In genomic region chr12:17557967-17558345, GRCm38 (mm10) we compare ENCODE assay signal across 12 mouse cellular contexts. TPM values are rescaled to one million over a fixed set of nuclear protein-coding genes. Genes with fewer than 3 reads are reported as not detected.
DNase-seq lines count a peak whose midpoint lies in the region; ATAC-seq lines count a peak whose summit lies in the region.
"Had no signal": no experiment of that assay in that cellular context is flagged by ENCODE, and none has a peak within 500 bp of the region (broad histone marks: within the 10 kb centered on the region; RNA-seq: fewer than 3 reads in every experiment).

No protein-coding gene starts in this region.

- peaks cover 23% of the 10 kb centered on the region for H3K4me1 ChIP-seq in hindbrain, embryonic 10.5 days (replicated peaks)
- peaks cover 26% of the 10 kb centered on the region for H3K4me1 ChIP-seq in neural tube, embryonic 13.5 days (replicated peaks)

- no peaks in the 10 kb centered on the region for H3K36me3 ChIP-seq in hindbrain, embryonic 10.5 days
- H3K36me3 ChIP-seq in neural tube, embryonic 13.5 days = no peaks in the 10 kb centered on the region
- H3K36me3 ChIP-seq: limb, embryonic 12.5 days had no signal

- H3K4me2 ChIP-seq in neural tube, embryonic 13.5 days = peak overlapping the region; percentile 44; the same call in 1 of the 2 replicates

- peak overlapping the region; percentile 87 for H3K27ac ChIP-seq in hindbrain, embryonic 10.5 days
- peak overlapping the region; percentile 75 for H3K27ac ChIP-seq in neural tube, embryonic 13.5 days (replicated peaks)
- H3K27ac ChIP-seq: limb, embryonic 12.5 days had no signal

- WGBS in hindbrain, embryonic 10.5 days = 58% methylated on average over 2 of the region's 2 CpGs
- WGBS in neural tube, embryonic 13.5 days = 10% methylated on average over 2 of the region's 2 CpGs

- no peaks in the 10 kb centered on the region for H3K9me3 ChIP-seq in hindbrain, embryonic 10.5 days
- no peaks in the 10 kb centered on the region for H3K9me3 ChIP-seq in neural tube, embryonic 13.5 days
- H3K9me3 ChIP-seq: limb, embryonic 12.5 days; megakaryocyte, embryonic 14.5 days had no signal

- H3K4me3 ChIP-seq in hindbrain, embryonic 10.5 days = no peak overlapping the region
- no peak overlapping the region for H3K4me3 ChIP-seq in neural tube, embryonic 13.5 days
- H3K4me3 ChIP-seq: limb, embryonic 12.5 days; megakaryocyte, embryonic 14.5 days had no signal

- ATAC-seq in neural tube, embryonic 13.5 days (ENCODE audit: low read depth) = peak; percentile 49
- no peak for ATAC-seq in megakaryocyte, adult 5-6 weeks (ENCODE audit: poor library complexity, severe bottlenecking)

- peak; percentile 54 to 59 for DNase-seq in right cerebral cortex, postnatal 10 days (ENCODE audit: low spot score in 2 of 2)
- no peak for DNase-seq in right cerebral cortex, adult 18-20 months
- DNase-seq in cerebellum, postnatal 10 days = peak; percentile 93 to 96
- peak; percentile 34 for DNase-seq in hindbrain, embryonic 10.5 days (ENCODE audit: low spot score)
- DNase-seq in c-Kit-positive CD71-positive TER-119-positive erythroid progenitor cells, embryonic 14.5 days (ENCODE audit: low spot score) = no peak
- no peak for DNase-seq in thymus, adult 18-20 months
- DNase-seq: adrenal gland, postnatal 25 days; kidney, postnatal 10 days had no signal

- no peaks in the 10 kb centered on the region for H3K27me3 ChIP-seq in hindbrain, embryonic 10.5 days (ENCODE audit: insufficient read depth, poor library complexity, severe bottlenecking)
- no peaks in the 10 kb centered on the region for H3K27me3 ChIP-seq in neural tube, embryonic 13.5 days
- H3K27me3 ChIP-seq: limb, embryonic 12.5 days had no signal

- peak overlapping the region; percentile 47; the same call in 1 of the 2 replicates for H3K9ac ChIP-seq in neural tube, embryonic 13.5 days
- H3K9ac ChIP-seq: limb, embryonic 12.5 days had no signal

RNA-seq across cellular contexts. Expression of gene Odc1, which starts 13.4 kb away (rescaled TPM):
- polyA plus RNA-seq in hindbrain, embryonic 10.5 days (2016; fragmentation: Nextera tagmentation; extraction: Ambion mirVana) = 274 and 286 TPM in 2 replicates
- polyA plus RNA-seq in neural tube, embryonic 13.5 days (2015; fragmentation: Nextera tagmentation; extraction: Ambion mirVana) = 133 and 157 TPM in 2 replicates
- total RNA-seq in megakaryocyte, adult 5-6 weeks (2015) = 36.5 and 42.5 TPM in 2 replicates
- 60.4 and 70.8 TPM in 2 replicates for total RNA-seq in megakaryocyte, adult 5-6 weeks (2017)

Comparison
In these comparisons a context has a peak if more than half of its experiments do, and no peak if none do; other contexts are left out.
1. DNase-seq: peak in right cerebral cortex, postnatal 10 days (2 of 2), cerebellum, postnatal 10 days (2 of 2) and hindbrain, embryonic 10.5 days (single experiment); none in right cerebral cortex, adult 18-20 months (single experiment), c-Kit-positive CD71-positive TER-119-positive erythroid progenitor cells, embryonic 14.5 days (single experiment) and thymus, adult 18-20 months (0 of 2).